Mouse (Mus musculus) cerebellum, postnatal 10 days (tissue): ENCODE measurements around the gene Birc5.
A peak's percentile ranks its signal among the peaks of the same experiment; 100 is the strongest.

Experiments used
- DNase-seq, 2 experiments: peaks; one replicate each; pipeline ENCODE4 v3.0.0; 2021; ENCODE audit warnings: mixed read lengths in 2 of 2

Gene Birc5

DNA sequence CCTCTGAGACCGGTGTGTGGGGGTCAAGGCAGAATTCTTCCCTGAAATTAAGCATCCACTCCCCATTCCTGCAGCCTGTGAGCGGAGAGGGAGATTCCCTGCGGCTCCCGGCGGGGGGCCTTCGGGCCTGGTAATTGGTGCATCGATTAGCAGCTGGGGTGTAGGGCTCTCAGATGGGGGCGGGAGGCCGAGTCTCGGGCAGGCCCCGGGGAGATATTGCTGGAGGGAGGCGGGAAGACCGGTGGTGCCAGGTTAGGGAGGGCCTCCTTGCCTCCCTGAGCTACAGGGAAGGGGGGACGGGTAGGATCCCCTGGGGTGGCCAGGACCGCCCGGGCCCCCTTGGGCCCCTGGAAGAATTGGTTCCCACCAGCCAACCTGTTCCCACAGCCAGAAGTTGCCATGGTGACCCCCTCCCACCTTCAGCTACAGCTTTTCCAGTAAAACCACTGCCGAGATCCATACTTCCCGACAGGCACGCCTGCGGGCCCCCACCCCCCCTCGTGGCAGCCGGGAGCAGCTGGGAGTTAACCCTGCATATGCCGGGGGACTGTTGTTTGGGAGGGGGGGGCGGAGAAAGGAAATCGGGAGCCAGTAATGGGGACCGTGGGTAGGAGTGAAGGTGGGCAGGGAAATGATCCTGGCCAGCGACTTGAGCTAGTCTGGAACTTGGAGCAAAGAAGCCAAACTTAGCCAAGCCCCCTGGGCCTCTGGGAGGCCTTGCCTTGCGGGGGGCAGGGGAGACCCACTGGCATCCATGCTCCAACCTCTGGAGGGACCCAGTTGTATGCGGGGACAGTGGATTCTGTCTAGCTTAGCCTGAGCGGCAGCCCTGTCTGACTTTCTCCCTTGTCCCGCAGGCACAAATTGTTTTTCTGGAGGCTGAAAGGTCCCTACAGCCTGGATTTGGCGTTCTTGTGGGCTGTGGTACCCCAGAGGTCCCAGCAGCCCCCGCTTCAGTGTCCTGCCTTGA is 40.1 kb downstream of the Birc5 start:
- DNase-seq = peak; percentile 47 to 56

DNA sequence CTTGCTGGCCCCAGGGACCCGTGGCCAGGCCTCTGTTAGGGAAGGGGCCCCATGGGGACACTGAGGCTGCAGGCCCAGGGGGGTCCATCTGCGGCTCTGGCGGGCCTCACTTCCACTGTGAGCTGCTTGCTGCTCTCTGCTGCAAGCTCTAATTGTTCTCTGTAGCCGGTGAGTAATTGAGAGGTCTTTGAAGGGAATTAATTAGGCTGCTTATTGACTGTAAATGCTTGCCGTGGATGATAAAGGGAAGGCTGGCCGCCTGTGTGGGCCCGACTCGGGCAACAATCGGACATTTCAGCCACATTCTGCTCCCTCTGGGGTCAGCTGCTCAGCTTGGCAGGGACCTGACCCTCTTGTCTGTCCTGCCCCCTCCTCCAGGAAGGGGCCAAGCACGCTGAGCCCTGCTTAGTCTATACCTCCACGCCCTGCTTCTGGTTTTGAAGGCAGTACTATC is 40.9 kb downstream of the Birc5 start:
- DNase-seq = peak in 1 of 2 experiments; percentile 21

GRCm38 (mm10) chr11:117890519-117891282 is 41.6 kb downstream of the Birc5 start:
- DNase-seq = peak in 1 of 2 experiments; percentile 52

DNA sequence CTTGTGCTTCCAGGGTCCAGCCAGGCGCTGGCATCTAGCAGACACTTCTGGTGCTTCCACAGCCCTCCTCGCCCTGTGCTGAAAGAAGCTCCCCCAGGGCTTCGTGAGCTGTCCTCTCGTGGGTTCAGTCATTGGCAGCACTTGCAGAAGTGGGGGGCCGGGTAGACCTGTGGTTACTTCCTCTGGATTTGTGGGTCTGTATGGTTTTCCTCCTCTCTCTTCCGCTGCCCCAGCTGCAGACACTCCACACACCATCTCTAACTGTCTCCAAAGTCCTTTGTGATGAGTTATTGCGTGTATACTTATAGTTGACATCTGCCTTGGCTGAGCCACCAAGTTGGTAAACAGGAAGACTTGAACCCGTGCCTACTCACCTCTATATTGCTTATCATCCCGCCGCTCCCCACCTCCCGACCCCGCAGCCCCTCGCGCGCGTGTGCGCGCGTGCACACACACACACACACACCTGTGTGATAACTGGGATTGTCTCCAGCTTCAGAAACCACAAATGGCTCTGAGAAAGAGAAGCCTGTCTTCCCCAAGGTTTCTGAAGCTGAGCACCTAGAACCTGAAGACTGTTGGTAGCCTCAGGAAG is 42.6 kb downstream of the Birc5 start:
- DNase-seq = no peak

DNA sequence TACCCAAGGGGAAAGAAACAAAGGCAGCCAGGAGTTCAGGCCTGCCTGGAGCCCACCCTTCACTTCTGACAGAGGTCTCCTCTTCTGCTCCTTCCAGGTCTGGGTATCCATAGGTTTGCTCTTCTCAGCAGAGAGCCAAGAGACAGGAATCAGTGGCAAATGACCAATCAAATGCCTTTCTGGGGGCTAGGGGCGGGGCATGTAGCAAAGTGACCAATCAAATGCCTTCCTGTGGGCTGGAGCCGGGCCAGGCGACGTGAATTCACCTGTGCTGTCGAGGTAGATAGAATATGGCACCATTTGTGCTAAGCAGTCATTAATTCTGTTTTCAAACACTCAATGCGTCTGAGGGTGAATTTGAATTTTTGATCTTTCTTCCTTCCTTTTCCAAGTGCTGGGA is 43.1 kb downstream of the Birc5 start:
- DNase-seq = peak; percentile 49 to 51

- no peak for DNase-seq
These were observed 45.6 kb downstream of the Birc5 start for GRCm38 (mm10) chr11:117894676-117895075.

DNA sequence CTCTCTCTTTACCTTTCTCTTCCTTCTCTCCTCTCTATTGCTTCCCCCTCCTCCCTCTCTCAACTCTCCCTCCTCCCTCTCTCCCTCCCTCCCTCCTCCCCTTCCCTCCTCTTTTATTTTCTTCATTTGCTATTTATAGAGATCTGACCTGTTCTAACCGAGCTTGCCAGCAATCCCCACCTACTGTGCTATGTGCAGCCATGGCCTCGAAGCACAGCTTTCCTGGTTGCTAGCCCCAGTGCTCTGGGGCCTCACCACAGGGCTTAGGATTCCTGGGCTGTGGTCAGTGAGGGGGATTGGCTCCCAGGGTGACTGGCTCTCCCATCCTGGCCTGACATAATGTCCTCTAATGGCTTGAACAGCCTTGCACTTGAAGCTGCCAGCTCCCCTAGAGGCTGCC is 47.5 kb downstream of the Birc5 start:
- peak in 1 of 2 experiments; percentile 36 for DNase-seq

- no peak for DNase-seq
These were observed 53.2 kb downstream of the Birc5 start for GRCm38 (mm10) chr11:117902282-117902681.

- DNase-seq = no peak
These were observed 55.4 kb downstream of the Birc5 start for GRCm38 (mm10) chr11:117904442-117904841.
